Mouse (Mus musculus) spleen, adult 2 months (tissue): ENCODE measurements around the gene Dnah8. TPM values are rescaled to one million over a fixed set of nuclear protein-coding genes. Genes with fewer than 3 reads are reported as not detected.
"Not testable (repeated sequence)": the region's sequence is repeated elsewhere in the genome, so short reads cannot be mapped to it uniquely, and the experiment has no call there.

ENCODE experiments used
- DNase-seq, 2 experiments: peaks; one replicate each; pipeline versions ENCODE4 v3.0.0 to v3.0.0-alpha.2; 2012 to 2021; ENCODE audit warnings: low spot score in 2 of 2, low read depth in 1 of 2
- H3K27ac ChIP-seq: fragments of 200-500 bp; 2 replicates; pipeline ENCODE4 v1.5.1; 2012; ENCODE audit warnings: low read length, inconsistent platforms; ENCODE audit not compliant: insufficient read depth
- H3K27me3 ChIP-seq: fragments of 200-500 bp; 2 replicates; pipeline ENCODE4 v1.6.1; 2012; ENCODE audit warnings: mild to moderate bottlenecking, moderate library complexity, low read length, inconsistent platforms; ENCODE audit not compliant: control insufficient read depth, insufficient read depth
- H3K36me3 ChIP-seq: fragments of 200-500 bp; 2 replicates; pipeline ENCODE4 v1.6.1; 2012; ENCODE audit warnings: mild to moderate bottlenecking, low read length, inconsistent platforms; ENCODE audit not compliant: control insufficient read depth, insufficient read depth
- H3K4me1 ChIP-seq: fragments of 200-500 bp; 2 replicates; pipeline ENCODE4 v1.6.1; 2011; ENCODE audit warnings: inconsistent platforms; ENCODE audit not compliant: control insufficient read depth, insufficient read depth, insufficient read length
- H3K4me3 ChIP-seq: fragments of 200-500 bp; 2 replicates; pipeline ENCODE4 v1.5.1; 2011; ENCODE audit warnings: mild to moderate bottlenecking, inconsistent platforms; ENCODE audit not compliant: insufficient read depth, insufficient read length; ENCODE audit errors: extremely low read depth
- CTCF ChIP-seq: fragments of 200-500 bp; IDR thresholded peaks from 2 replicates; pipeline ENCODE4 v1.5.1; 2011; ENCODE audit warnings: mild to moderate bottlenecking, inconsistent platforms; ENCODE audit not compliant: insufficient read depth, insufficient read length, insufficient replicate concordance; ENCODE audit errors: extremely low read depth
- POLR2A ChIP-seq: fragments of 200-500 bp; IDR thresholded peaks from 2 replicates; pipeline ENCODE4 v1.6.1; 2011; ENCODE audit warnings: low read depth, low read length, inconsistent platforms
- WGBS: fragments of 180-500 bp; shearing (Covaris S2); methylation state at CpG from one replicate; pipeline ENCODE4 v1.1.7; 2018; 5-methylcytosine and 5-hydroxymethylcytosine counted together
- polyA plus RNA-seq: library from polyadenylated mRNA; depleted of rRNA; stranded (reverse); fragments of >200 nt; gene quantifications from 2 replicates; pipeline ENCODE4 v1.2.3, GENCODE M21; 2012; rRNA removed

Dnah8 gene
- 10.2 and 10.3 TPM in 2 replicates for polyA plus RNA-seq

GRCm38 (mm10) chr17:30624132-30624531 lies at the start of gene Dnah8:
Gene Dnah8, plus strand, starts transcription at chr17:30624354.
- H3K27ac ChIP-seq, DNase-seq, H3K36me3 ChIP-seq, H3K27me3 ChIP-seq, H3K4me1 ChIP-seq, H3K4me3 ChIP-seq: not testable (repeated sequence)
- no CpG with 5 or more reads among the region's 20 CpGs for WGBS

- no peak for DNase-seq
- Histone ChIP-seq H3K27me3 (no peaks in the 10 kb centered on the region), H3K4me3 (no peak overlapping the region; the same call in 1 of the 2 replicates), H3K4me1 (peaks cover 5% of the 10 kb centered on the region; the same call in 1 of the 2 replicates), H3K27ac (no peak overlapping the region), H3K36me3 (no peaks in the 10 kb centered on the region)
- whole genome bisulfite sequencing = 15% methylated on average over 8 of the region's 8 CpGs
- TF ChIP-seq POLR2A (no peak), CTCF (no peak)
Observed at GRCm38 (mm10) chr17:30574783-30575075, 49.4 kb upstream of the Dnah8 start.

- H3K36me3 ChIP-seq = no peaks in the 10 kb centered on the region
- no peak for TF ChIP-seq POLR2A
- TF ChIP-seq CTCF = no peak
- H3K27me3 ChIP-seq = no peaks in the 10 kb centered on the region
- peaks cover 5% of the 10 kb centered on the region; the same call in 1 of the 2 replicates for H3K4me1 ChIP-seq
- DNase-seq = peak; percentile 11 to 35
- 2% methylated on average over 35 of the region's 35 CpGs for WGBS
- 0 out of 2 replicates have a peak overlapping the region, but pooled peaks have one; percentile 59 for H3K27ac ChIP-seq
- H3K4me3 ChIP-seq = peak overlapping the region; percentile 73
Observed at GRCm38 (mm10) chr17:30575121-30575904, 48.8 kb upstream of the Dnah8 start.

- peak within 1 kb of the TSS; percentile 73 for H3K4me3 ChIP-seq
- H3K27me3 ChIP-seq = no peaks in the 10 kb centered on the region
- TF ChIP-seq POLR2A (peak; percentile 77), CTCF (no peak)
- WGBS = under 1% methylated on average over 94 of the region's 94 CpGs
- peaks cover 5% of the 10 kb centered on the region; the same call in 1 of the 2 replicates for H3K4me1 ChIP-seq
- peak within 1 kb of the TSS; percentile 90 for H3K27ac ChIP-seq
- peak; percentile 86 to 90 for DNase-seq
- H3K36me3 ChIP-seq = no peaks in the 10 kb centered on the region
Observed at GRCm38 (mm10) chr17:30575941-30576773, 48.0 kb upstream of the Dnah8 start, which contains the start of gene Btbd9. Gene Btbd9, minus strand, starts transcription at chr17:30576488.

GRCm38 (mm10) chr17:30576946-30577345 lies 47.2 kb upstream of the Dnah8 start:
- Histone ChIP-seq H3K27me3 (no peaks in the 10 kb centered on the region), H3K27ac (no peak overlapping the region), H3K4me1 (peaks cover 5% of the 10 kb centered on the region; the same call in 1 of the 2 replicates), H3K4me3 (peak overlapping the region; percentile 73), H3K36me3 (no peaks in the 10 kb centered on the region)
- no peak for DNase-seq
- 56% methylated on average over 12 of the region's 12 CpGs for WGBS
- TF ChIP-seq POLR2A (no peak), CTCF (no peak)

- no peak for DNase-seq
- no peak overlapping the region for H3K4me3 ChIP-seq
- peaks cover 5% of the 10 kb centered on the region; the same call in 1 of the 2 replicates for H3K4me1 ChIP-seq
- H3K27ac ChIP-seq = no peak overlapping the region
- no peaks in the 10 kb centered on the region for H3K27me3 ChIP-seq
- TF ChIP-seq CTCF = no peak
- TF ChIP-seq POLR2A = no peak
- WGBS = 78% methylated on average over 1 of the region's 1 CpGs
- H3K36me3 ChIP-seq = no peaks in the 10 kb centered on the region
Observed at GRCm38 (mm10) chr17:30580781-30581180, 43.4 kb upstream of the Dnah8 start.

GRCm38 (mm10) chr17:30581201-30581600 lies 43.0 kb upstream of the Dnah8 start:
- TF ChIP-seq CTCF = no peak
- TF ChIP-seq POLR2A = no peak
- H3K4me1 ChIP-seq = peaks cover 5% of the 10 kb centered on the region; the same call in 1 of the 2 replicates
- H3K27me3 ChIP-seq = no peaks in the 10 kb centered on the region
- WGBS = 89% methylated on average over 6 of the region's 6 CpGs
- H3K4me3 ChIP-seq = no peak overlapping the region
- H3K27ac ChIP-seq = no peak overlapping the region
- H3K36me3 ChIP-seq = no peaks in the 10 kb centered on the region
- DNase-seq = no peak
